Mouse (Mus musculus) heart, embryonic 14.5 days (tissue): ENCODE measurements around the gene Tysnd1. TPM values are rescaled to one million over a fixed set of nuclear protein-coding genes. Genes with fewer than 3 reads are reported as not detected.

Experiments used
- ATAC-seq: fragments of 200-750 bp; cut with Nextera tagmentation; 2 replicates; pipeline ENCODE4 v1.8.0; 2017; ENCODE audit warnings: low read depth, moderate TSS enrichment; ENCODE audit not compliant: insufficient number of reproducible peaks, insufficient read depth, low FRiP score
- H3K27ac ChIP-seq, 2 experiments: fragments of 200-500 bp in 1 of 2; fragments of 300-500 bp in 1 of 2; sonication (generic) in 1 of 2; replicated peaks in 1 of 2; 2 replicates each; pipeline ENCODE4 v1.5.1; 2012 to 2014; ENCODE audit warnings: low read depth in 2 of 2, low read length in 2 of 2, control low read depth in 1 of 2, mild to moderate bottlenecking in 1 of 2, mixed read lengths in 1 of 2; ENCODE audit not compliant: control insufficient read depth in 1 of 2, insufficient read depth in 1 of 2
- H3K27me3 ChIP-seq: fragments of 300-500 bp; sonication (generic); 2 replicates; pipeline ENCODE4 v1.6.1; 2014; ENCODE audit warnings: mild to moderate bottlenecking, low read length, control low read depth; ENCODE audit not compliant: control insufficient read depth, insufficient read depth
- H3K36me3 ChIP-seq: fragments of 300-500 bp; sonication (generic); 2 replicates; pipeline ENCODE4 v1.6.1; 2014; ENCODE audit warnings: mild to moderate bottlenecking, control low read depth, low read length, mixed read lengths; ENCODE audit not compliant: control insufficient read depth, insufficient read depth
- H3K4me1 ChIP-seq, 2 experiments: fragments of 200-500 bp in 1 of 2; fragments of 300-500 bp in 1 of 2; sonication (generic) in 1 of 2; 2 replicates each; pipeline ENCODE4 v1.6.1; 2012 to 2014; ENCODE audit warnings: low read length in 2 of 2, control low read depth in 1 of 2, mixed read lengths in 1 of 2; ENCODE audit not compliant: control insufficient read depth in 2 of 2, insufficient read depth in 2 of 2
- H3K4me2 ChIP-seq: fragments of 300-500 bp; sonication (generic); 2 replicates; pipeline ENCODE4 v1.6.1; 2014; ENCODE audit warnings: mild to moderate bottlenecking, low read length
- H3K4me3 ChIP-seq, 2 experiments: fragments of 200-500 bp in 1 of 2; fragments of 300-500 bp in 1 of 2; sonication (generic) in 1 of 2; 2 replicates each; pipeline ENCODE4 v1.5.1; 2012 to 2014; ENCODE audit warnings: low read length in 2 of 2, mild to moderate bottlenecking in 2 of 2, control low read depth in 1 of 2, low read depth in 1 of 2, moderate library complexity in 1 of 2; ENCODE audit not compliant: control insufficient read depth in 1 of 2, insufficient read depth in 1 of 2
- H3K9ac ChIP-seq: fragments of 300-500 bp; sonication (generic); 2 replicates; pipeline ENCODE4 v1.6.1; 2014; ENCODE audit warnings: mild to moderate bottlenecking, low read length
- H3K9me3 ChIP-seq: fragments of 300-500 bp; sonication (generic); 2 replicates; pipeline ENCODE4 v1.6.1; 2016; ENCODE audit warnings: low read length, control low read depth; ENCODE audit not compliant: control insufficient read depth
- WGBS: fragments of 180-500 bp; shearing (Covaris S2); extraction: QIAGEN DNeasy Blood & Tissue Kit; methylation state at CpG from one replicate; pipeline ENCODE4 v1.1.7; 2014; 5-methylcytosine and 5-hydroxymethylcytosine counted together
- polyA plus RNA-seq: library from polyadenylated mRNA; unstranded; fragments of >200 nt; fragmentation: Nextera tagmentation; extraction: Ambion mirVana; gene quantifications from 2 replicates; pipeline ENCODE4 v1.2.1, GENCODE M21; 2014

Tysnd1 gene
- polyA plus RNA-seq, 1 experiment from 2014 or later: 27.5 TPM

GRCm38 (mm10) chr10:61669289-61669688, 26.0 kb upstream of the Tysnd1 start:
- H3K4me1 ChIP-seq: no peaks in the 10 kb centered on the region
- peaks cover 81% of the 10 kb centered on the region for H3K36me3 ChIP-seq
- H3K4me3 ChIP-seq: no peak overlapping the region
- no peak overlapping the region for H3K9ac ChIP-seq
- H3K27ac ChIP-seq: no peak overlapping the region
- H3K9me3 ChIP-seq: no peaks in the 10 kb centered on the region
- ATAC-seq: no peak
- no peak overlapping the region for H3K4me2 ChIP-seq
- H3K27me3 ChIP-seq: no peaks in the 10 kb centered on the region
- 84% methylated on average over 7 of the region's 7 CpGs for WGBS

DNA sequence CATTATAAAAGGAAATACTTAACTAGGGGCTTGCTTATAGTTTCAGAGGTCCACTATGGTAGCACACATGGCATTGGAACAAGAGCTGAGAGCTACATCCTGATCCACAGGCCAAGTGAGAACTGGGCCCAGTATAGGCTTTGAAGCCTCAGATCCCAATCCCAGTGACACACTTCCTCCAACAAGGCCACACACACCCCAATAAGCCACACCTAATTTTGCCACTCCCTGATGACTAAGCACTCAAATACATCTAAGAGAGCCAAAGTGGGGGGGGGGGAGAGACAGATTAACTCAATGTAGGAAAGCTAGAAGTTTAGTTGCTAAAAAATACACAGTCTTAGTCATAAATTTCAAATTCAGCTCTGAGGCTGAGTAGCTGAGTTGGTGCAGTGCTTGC, 25.4 kb upstream of the Tysnd1 start:
- Histone ChIP-seq H3K27me3 (no peaks in the 10 kb centered on the region), H3K4me1 (no peaks in the 10 kb centered on the region), H3K9me3 (no peaks in the 10 kb centered on the region), H3K27ac (no peak overlapping the region), H3K36me3 (peaks cover 81% of the 10 kb centered on the region), H3K4me3 (no peak overlapping the region), H3K4me2 (no peak overlapping the region), H3K9ac (no peak overlapping the region)
- ATAC-seq: no peak

- H3K4me2 ChIP-seq: no peak overlapping the region
- H3K36me3 ChIP-seq: peaks cover 78% of the 10 kb centered on the region
- H3K27me3 ChIP-seq: no peaks in the 10 kb centered on the region
- H3K27ac ChIP-seq: no peak overlapping the region
- no peaks in the 10 kb centered on the region for H3K4me1 ChIP-seq
- H3K9me3 ChIP-seq: no peaks in the 10 kb centered on the region
- no peak for ATAC-seq
- WGBS: 95% methylated on average over 3 of the region's 3 CpGs
- H3K9ac ChIP-seq: no peak overlapping the region
- no peak overlapping the region for H3K4me3 ChIP-seq
Measured at GRCm38 (mm10) chr10:61670758-61671157, 24.6 kb upstream of the Tysnd1 start.

DNA sequence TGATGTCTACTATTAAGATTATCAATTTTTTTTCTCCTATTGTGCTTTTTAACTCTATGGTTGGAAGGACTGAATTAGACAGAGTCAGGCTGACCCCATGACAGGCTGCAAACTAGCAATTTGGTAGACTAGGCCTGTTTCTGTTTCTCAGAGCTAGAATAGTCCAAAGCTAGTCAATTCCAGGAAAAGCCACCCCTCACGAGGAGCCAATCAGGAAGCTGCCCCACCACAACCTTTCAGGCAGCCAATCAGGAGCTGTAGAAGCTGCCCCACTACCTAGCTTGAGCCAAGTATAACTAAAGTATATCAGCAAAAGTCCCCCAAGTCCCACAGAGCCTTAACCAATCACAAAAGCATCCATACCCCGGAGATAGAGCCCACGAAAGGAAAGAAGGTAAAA, 19.4 kb upstream of the Tysnd1 start:
- no peak overlapping the region for H3K4me3 ChIP-seq
- H3K36me3 ChIP-seq: peaks cover 41% of the 10 kb centered on the region
- H3K9me3 ChIP-seq: no peaks in the 10 kb centered on the region
- no peak overlapping the region for H3K27ac ChIP-seq
- 69% methylated on average over 3 of the region's 3 CpGs for WGBS
- H3K27me3 ChIP-seq: no peaks in the 10 kb centered on the region
- H3K9ac ChIP-seq: no peak overlapping the region
- H3K4me2 ChIP-seq: no peak overlapping the region
- no peak for ATAC-seq
- peaks cover 2 to 7% of the 10 kb centered on the region in 2 experiments; a peak in 3 of 4 replicates for H3K4me1 ChIP-seq

DNA sequence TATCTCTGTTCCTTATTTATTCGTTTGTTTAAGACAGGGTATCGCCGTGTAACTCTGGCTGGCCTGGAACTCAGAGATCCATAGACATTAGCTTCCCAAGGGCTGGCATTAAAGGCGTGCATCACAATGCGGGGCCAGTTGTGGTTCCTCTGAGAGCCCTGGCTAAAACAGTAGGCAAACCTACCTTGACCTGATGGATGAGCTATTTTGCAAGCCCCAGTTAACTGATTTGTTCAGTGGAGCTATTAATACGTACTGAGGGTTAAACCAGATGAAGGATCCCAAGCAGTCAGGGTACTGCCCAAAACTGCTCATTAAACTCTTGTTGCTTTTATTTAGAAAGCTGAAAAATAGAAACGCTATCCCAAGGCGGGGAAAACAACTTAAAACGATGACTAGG, 15.8 kb upstream of the Tysnd1 start:
- Histone ChIP-seq H3K9me3 (no peaks in the 10 kb centered on the region), H3K9ac (peak overlapping the region; percentile 98), H3K27ac (peak overlapping the region; percentile 85 to 97), H3K36me3 (peaks cover 19% of the 10 kb centered on the region), H3K4me3 (peak overlapping the region; percentile 75 to 98), H3K4me2 (peak overlapping the region; percentile 77), H3K27me3 (no peaks in the 10 kb centered on the region), H3K4me1 (peaks cover 5 to 14% of the 10 kb centered on the region in 2 experiments)
- ATAC-seq: no peak
- 37% methylated on average over 9 of the region's 9 CpGs for WGBS

GRCm38 (mm10) chr10:61680015-61680913, 15.1 kb upstream of the Tysnd1 start, which contains the start of gene Sar1a:
Sar1a (plus strand) TSS chr10:61680299.
- Histone ChIP-seq H3K27me3 (no peaks in the 10 kb centered on the region), H3K4me3 (peak within 1 kb of the TSS; percentile 96 to 98), H3K27ac (peak within 1 kb of the TSS; percentile 85 to 97), H3K4me1 (peaks cover 5 to 14% of the 10 kb centered on the region in 2 experiments), H3K36me3 (peaks cover 19% of the 10 kb centered on the region), H3K4me2 (peak within 1 kb of the TSS; percentile 91), H3K9me3 (no peaks in the 10 kb centered on the region), H3K9ac (peak within 1 kb of the TSS; percentile 98)
- peak; percentile 100 for ATAC-seq
- under 1% methylated on average over 71 of the region's 84 CpGs for WGBS

- no peak for ATAC-seq
Measured at GRCm38 (mm10) chr10:61689405-61689804, 5.9 kb upstream of the Tysnd1 start.

More at GRCm38 (mm10) chr10:61689405-61689804, 5.9 kb upstream of the Tysnd1 start:
- no peaks in the 10 kb centered on the region for H3K4me1 ChIP-seq
- H3K27me3 ChIP-seq: no peaks in the 10 kb centered on the region
- H3K36me3 ChIP-seq: peaks cover 89% of the 10 kb centered on the region
- H3K9me3 ChIP-seq: no peaks in the 10 kb centered on the region
- H3K4me2 ChIP-seq: no peak overlapping the region
- H3K9ac ChIP-seq: no peak overlapping the region
- no peak overlapping the region for H3K4me3 ChIP-seq
- no peak overlapping the region for H3K27ac ChIP-seq
- WGBS: 58% methylated on average over 8 of the region's 8 CpGs
